Mouse (Mus musculus) kidney, adult 2 months (tissue): ENCODE measurements around the gene Serpinb9. TPM values are rescaled to one million over a fixed set of nuclear protein-coding genes. Genes with fewer than 3 reads are reported as not detected.
A peak's percentile ranks its signal among the peaks of the same experiment; 100 is the strongest.

Experiments used
- DNase-seq: peaks from one replicate; pipeline ENCODE4 v3.0.0; 2021
- H3K27ac ChIP-seq: fragments of 200-500 bp; 2 replicates; pipeline ENCODE4 v1.5.1; 2012; ENCODE audit warnings: low read depth, low read length, control low read depth, inconsistent platforms; ENCODE audit not compliant: insufficient read depth
- H3K27me3 ChIP-seq: fragments of 200-500 bp; replicated peaks from 2 replicates; pipeline ENCODE4 v1.6.1; 2012; ENCODE audit warnings: mild to moderate bottlenecking, moderate library complexity, low read length, inconsistent platforms; ENCODE audit not compliant: control insufficient read depth, insufficient read depth
- H3K36me3 ChIP-seq: fragments of 200-500 bp; 2 replicates; pipeline ENCODE4 v1.6.1; 2012; ENCODE audit warnings: mild to moderate bottlenecking, moderate library complexity, low read length, inconsistent platforms; ENCODE audit not compliant: control insufficient read depth, insufficient read depth
- H3K4me1 ChIP-seq: fragments of 200-500 bp; 2 replicates; pipeline ENCODE4 v1.6.1; 2011; ENCODE audit warnings: low read length; ENCODE audit not compliant: control insufficient read depth, insufficient read depth
- H3K4me3 ChIP-seq: fragments of 200-500 bp; 2 replicates; pipeline ENCODE4 v1.5.1; 2011; ENCODE audit warnings: mild to moderate bottlenecking, low read depth, low read length, control low read depth; ENCODE audit not compliant: insufficient read depth
- CTCF ChIP-seq: fragments of 200-500 bp; conservative IDR thresholded peaks from 2 replicates; pipeline ENCODE4 v1.5.1; 2011; ENCODE audit warnings: low read depth, mild to moderate bottlenecking, control low read depth, low read length, moderate library complexity, mixed read lengths; ENCODE audit not compliant: insufficient read depth, insufficient read length
- POLR2A ChIP-seq: fragments of 200-500 bp; IDR thresholded peaks from one replicate; pipeline ENCODE4 v1.6.1; 2011; ENCODE audit warnings: low read depth, low read length, control low read depth
- WGBS: fragments of 180-500 bp; shearing (Covaris S2); methylation state at CpG from one replicate; pipeline ENCODE4 v1.1.7; 2018; 5-methylcytosine and 5-hydroxymethylcytosine counted together
- polyA plus RNA-seq: library from polyadenylated mRNA; depleted of rRNA; stranded (reverse); fragments of >200 nt; gene quantifications from 2 replicates; pipeline ENCODE4 v1.2.3, GENCODE M21; 2012

Gene Serpinb9
- polyA plus RNA-seq, 1 experiment: 14.2 TPM

DNA sequence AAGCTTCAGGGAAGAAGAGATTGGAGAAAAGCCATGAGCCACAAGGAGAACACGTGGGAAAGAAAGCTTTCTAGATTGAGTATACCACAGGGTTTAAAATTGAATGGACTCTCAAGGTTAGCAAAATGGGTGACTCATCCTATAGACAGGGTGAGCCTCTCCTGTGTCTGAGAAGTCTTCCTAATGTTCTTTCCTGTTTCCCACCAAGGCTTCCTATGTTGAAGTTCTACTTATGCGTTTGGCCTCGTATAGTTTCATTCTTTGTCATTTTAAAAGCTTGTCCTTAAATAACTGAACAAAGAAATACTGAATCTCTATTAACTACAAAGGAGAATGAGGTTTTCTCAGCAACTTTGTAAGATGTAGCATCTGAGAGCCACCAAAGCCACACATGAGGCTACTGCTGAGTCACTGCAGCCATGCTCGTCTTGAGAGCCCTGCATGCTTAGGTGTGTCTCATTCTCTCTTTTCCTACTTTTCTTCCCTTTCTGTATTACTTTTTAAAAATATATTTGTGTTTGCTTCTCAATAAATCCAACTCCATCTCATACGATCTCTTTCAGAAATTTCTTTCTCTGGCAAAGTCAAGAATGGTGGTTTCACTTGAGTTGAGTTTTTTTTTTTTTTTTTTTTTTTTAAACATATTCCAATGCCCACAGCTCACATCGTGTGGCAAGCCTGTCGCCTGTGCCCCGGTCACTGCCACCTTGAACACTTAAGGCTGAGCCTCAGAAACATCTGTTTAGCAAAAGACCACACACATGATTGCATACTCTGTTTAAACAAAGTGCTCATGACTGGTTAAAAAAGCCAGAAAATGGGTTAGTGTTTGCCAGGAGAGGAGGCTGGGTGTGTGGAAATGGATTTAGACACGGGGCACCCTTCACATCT lies 718 bp downstream of the Serpinb9 start:
- H3K27me3 ChIP-seq: no peaks in the 10 kb centered on the region
- TF ChIP-seq POLR2A: no peak
- no peak for TF ChIP-seq CTCF
- H3K36me3 ChIP-seq: no peaks in the 10 kb centered on the region
- WGBS: 47% methylated on average over 9 of the region's 9 CpGs
- no peak for DNase-seq
- peak overlapping the region; percentile 89 for H3K27ac ChIP-seq
- peak overlapping the region; percentile 58 for H3K4me3 ChIP-seq
- H3K4me1 ChIP-seq: no peaks in the 10 kb centered on the region

DNA sequence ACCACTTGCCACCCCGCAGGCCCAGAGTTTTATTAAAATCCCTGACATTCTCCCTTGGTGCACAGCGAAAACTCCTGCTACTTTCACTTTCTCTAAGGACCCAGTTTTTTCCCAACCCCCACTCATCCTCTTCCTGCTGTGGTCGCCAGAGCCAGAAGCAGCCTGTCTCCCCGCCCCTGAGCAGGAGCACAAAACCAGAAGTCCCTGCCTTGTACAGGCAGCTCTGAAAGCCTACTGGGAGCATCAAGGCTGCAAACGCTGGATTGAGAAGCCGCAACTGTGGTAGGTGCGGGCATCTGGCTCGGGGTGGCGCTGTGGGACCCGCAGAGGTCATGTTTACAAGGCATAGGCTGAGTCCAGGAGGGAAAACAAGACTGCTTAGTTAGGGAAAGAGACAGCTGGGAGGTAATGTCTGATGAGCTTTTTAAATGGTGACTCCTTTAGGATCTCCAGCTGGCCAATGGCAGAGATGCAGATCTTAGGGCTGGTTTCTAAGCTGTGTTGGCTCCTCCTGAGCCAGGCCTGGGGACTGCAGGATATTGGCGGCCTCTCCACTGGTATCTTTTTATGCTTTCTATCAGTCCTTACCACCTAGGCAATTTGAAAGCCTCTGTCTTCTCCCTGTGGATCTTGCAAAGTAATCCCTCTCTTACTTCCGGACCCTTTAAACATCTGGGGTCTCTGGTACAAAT lies 1.5 kb downstream of the Serpinb9 start:
- no peaks in the 10 kb centered on the region for H3K27me3 ChIP-seq
- 9% methylated on average over 12 of the region's 12 CpGs for WGBS
- DNase-seq: peak; percentile 93
- H3K4me1 ChIP-seq: no peaks in the 10 kb centered on the region
- H3K36me3 ChIP-seq: no peaks in the 10 kb centered on the region
- peak overlapping the region; percentile 58 for H3K4me3 ChIP-seq
- TF ChIP-seq POLR2A: no peak
- TF ChIP-seq CTCF: peak; percentile 68
- peak overlapping the region; percentile 89 for H3K27ac ChIP-seq

DNA sequence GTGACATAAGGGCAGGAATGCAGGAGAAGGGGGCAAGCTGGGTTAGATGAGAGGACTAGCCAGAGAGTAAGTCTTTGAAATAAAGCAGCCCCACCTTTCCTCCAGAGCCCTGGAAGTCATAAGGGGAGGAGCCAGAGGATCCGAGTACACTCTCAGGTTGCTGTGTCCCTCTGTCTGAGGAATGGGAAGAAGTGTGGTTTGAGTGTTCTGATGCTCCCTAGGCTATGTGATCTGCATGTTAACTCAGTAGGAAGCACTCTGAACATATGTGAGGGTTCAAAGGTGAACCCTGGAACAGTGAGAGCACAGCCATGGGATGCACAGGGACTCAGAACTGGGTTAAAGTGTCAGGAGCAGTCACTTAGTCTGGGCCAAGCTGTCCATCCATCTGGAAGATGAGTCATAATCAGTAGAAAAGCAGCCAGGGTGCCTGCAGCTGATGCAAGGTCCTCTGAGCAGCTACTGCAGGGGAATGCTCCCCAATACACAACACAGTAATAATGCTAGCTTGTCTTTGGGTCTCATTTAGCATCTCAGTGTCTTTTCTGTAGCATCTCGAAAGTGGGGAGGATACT lies 2.5 kb downstream of the Serpinb9 start:
- peak overlapping the region; percentile 21; the same call in 1 of the 2 replicates for H3K4me3 ChIP-seq
- 67% methylated on average over 2 of the region's 2 CpGs for WGBS

DNA sequence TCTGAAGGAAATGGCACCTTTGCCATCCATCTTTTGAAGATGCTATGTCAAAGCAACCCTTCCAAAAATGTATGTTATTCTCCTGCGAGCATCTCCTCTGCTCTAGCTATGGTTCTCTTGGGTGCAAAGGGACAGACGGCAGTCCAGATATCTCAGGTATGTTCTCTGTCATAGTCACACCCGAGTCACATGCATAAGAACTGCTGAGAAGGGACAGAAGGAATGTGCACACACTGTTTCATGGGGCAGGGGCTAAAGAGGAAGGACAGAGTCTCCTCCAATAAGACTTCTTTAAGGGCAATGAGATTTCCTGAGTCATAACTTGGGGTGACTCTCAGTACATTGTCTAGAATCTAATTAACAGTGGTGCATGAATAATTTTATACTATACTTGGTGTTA lies 3.5 kb downstream of the Serpinb9 start:
- Histone ChIP-seq H3K36me3 (no peaks in the 10 kb centered on the region), H3K27me3 (no peaks in the 10 kb centered on the region), H3K27ac (no peak overlapping the region), H3K4me3 (no peak overlapping the region), H3K4me1 (no peaks in the 10 kb centered on the region)
- 91% methylated on average over 3 of the region's 3 CpGs for WGBS
- no peak for DNase-seq
- TF ChIP-seq CTCF: no peak
- TF ChIP-seq POLR2A: no peak

More for the DNA sequence above, 2.5 kb downstream of the Serpinb9 start:
- H3K27ac ChIP-seq: peak overlapping the region; percentile 65
- no peaks in the 10 kb centered on the region for H3K4me1 ChIP-seq
- H3K27me3 ChIP-seq: no peaks in the 10 kb centered on the region
- TF ChIP-seq POLR2A: no peak
- no peak for TF ChIP-seq CTCF
- H3K36me3 ChIP-seq: no peaks in the 10 kb centered on the region
- DNase-seq: peak; percentile 15

DNA sequence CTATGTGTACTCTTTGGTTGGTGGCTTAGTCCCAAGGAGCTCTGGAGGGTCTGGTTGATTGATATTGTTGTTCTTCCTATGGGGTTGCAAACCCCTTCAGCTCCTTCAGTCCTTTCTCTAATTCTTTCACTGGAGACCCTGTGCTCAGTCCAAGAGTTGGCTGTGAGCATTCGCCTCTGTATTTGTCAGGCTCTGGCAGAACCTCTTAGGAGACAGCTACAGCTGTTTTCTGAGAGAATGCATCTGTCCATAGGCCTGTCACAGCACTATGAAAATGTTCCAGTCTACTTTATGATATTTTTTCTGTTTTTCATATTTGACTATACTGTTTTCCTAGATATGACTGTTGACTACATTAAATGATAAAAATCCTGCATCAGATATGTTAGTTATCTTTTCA lies 9.3 kb downstream of the Serpinb9 start:
- H3K27me3 ChIP-seq: no peaks in the 10 kb centered on the region
- TF ChIP-seq POLR2A: no peak
- no peak for TF ChIP-seq CTCF
- 83% methylated on average over 1 of the region's 1 CpGs for WGBS
- H3K36me3 ChIP-seq: no peaks in the 10 kb centered on the region; the same call in 1 of the 2 replicates
- H3K27ac ChIP-seq: no peak overlapping the region
- no peak for DNase-seq
- H3K4me1 ChIP-seq: no peaks in the 10 kb centered on the region
- no peak overlapping the region for H3K4me3 ChIP-seq

DNA sequence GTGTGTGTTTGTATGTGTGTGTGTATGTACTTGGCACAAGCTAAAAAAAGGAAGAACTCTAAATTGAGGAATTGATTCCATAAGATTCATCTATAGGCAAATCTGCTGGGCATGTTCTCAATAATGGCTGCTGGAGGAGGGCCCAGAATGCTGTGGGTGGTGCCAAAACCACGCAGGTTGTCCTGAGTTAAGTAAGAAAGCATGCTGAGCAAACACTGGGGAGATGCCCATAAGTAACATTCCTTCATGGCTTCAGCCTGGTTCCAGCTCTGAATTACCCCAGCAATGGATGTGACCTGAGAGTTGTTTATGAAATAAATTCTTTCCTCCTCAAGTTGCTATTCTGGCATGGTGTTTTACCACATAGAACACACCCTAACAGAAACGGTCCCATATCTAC lies 10.2 kb downstream of the Serpinb9 start:
- H3K36me3 ChIP-seq: no peaks in the 10 kb centered on the region; the same call in 1 of the 2 replicates
- no peak overlapping the region for H3K27ac ChIP-seq
- no peak for TF ChIP-seq CTCF
- TF ChIP-seq POLR2A: no peak
- H3K4me1 ChIP-seq: no peaks in the 10 kb centered on the region
- WGBS: 72% methylated on average over 2 of the region's 2 CpGs
- H3K4me3 ChIP-seq: no peak overlapping the region
- H3K27me3 ChIP-seq: no peaks in the 10 kb centered on the region
- no peak for DNase-seq
